Mouse (Mus musculus) megakaryocyte, embryonic 14.5 days (primary cell): ENCODE data around the gene Helz. TPM values are rescaled to one million over a fixed set of nuclear protein-coding genes. Genes with fewer than 3 reads are reported as not detected.
A peak's percentile ranks its signal among the peaks of the same experiment; 100 is the strongest.

Experiments used
- H3K27me3 ChIP-seq: replicated peaks from 2 replicates; pipeline ENCODE3; 2012; ENCODE audit warnings: inconsistent platforms
- H3K36me3 ChIP-seq: replicated peaks from 2 replicates; pipeline ENCODE3; 2012; ENCODE audit warnings: low read length, inconsistent platforms, mixed read lengths
- H3K4me1 ChIP-seq: 2 replicates; pipeline ENCODE4 v1.6.1; 2012; ENCODE audit warnings: inconsistent platforms
- H3K4me3 ChIP-seq: replicated peaks from 2 replicates; pipeline ENCODE3; 2012; ENCODE audit warnings: moderate library complexity, mild to moderate bottlenecking, inconsistent platforms
- H3K9me3 ChIP-seq: 2 replicates; pipeline ENCODE4 v1.6.1; 2012; ENCODE audit warnings: inconsistent platforms
- FLI1 ChIP-seq: IDR thresholded peaks from 2 replicates; pipeline ENCODE4 v1.6.1; 2012; ENCODE audit warnings: low read length, inconsistent platforms, mixed read lengths
- GATA1 ChIP-seq: IDR thresholded peaks from 3 replicates; pipeline ENCODE4 v1.6.1; 2012; ENCODE audit warnings: mixed read lengths, low read length, inconsistent platforms, borderline replicate concordance
- polyA plus RNA-seq: library from polyadenylated mRNA; stranded (reverse); fragments of >175 nt; gene quantifications from 2 replicates; pipeline ENCODE4 v1.2.3, GENCODE M21; 2012; ENCODE audit warnings: low replicate concordance; ENCODE audit not compliant: insufficient read depth

Gene Helz
- polyA plus RNA-seq, 1 experiment, result 99.4 TPM

GRCm38 (mm10) chr11:107518645-107519429 is 28.9 kb upstream of the Helz start:
- Histone ChIP-seq H3K4me3 (no peak overlapping the region), H3K4me1 (peaks cover 12% of the 10 kb centered on the region), H3K9me3 (no peaks in the 10 kb centered on the region), H3K36me3 (no peaks in the 10 kb centered on the region), H3K27me3 (peaks cover 7% of the 10 kb centered on the region)
- TF ChIP-seq GATA1 (no peak), FLI1 (no peak)

- peaks cover 30% of the 10 kb centered on the region for H3K4me1 ChIP-seq
- H3K27me3 ChIP-seq, result no peaks in the 10 kb centered on the region
- no peak overlapping the region for H3K4me3 ChIP-seq
- TF ChIP-seq GATA1 (no peak), FLI1 (no peak)
- H3K36me3 ChIP-seq, result no peaks in the 10 kb centered on the region
- no peaks in the 10 kb centered on the region for H3K9me3 ChIP-seq
Measured at GRCm38 (mm10) chr11:107521153-107521552, 26.6 kb upstream of the Helz start.

GRCm38 (mm10) chr11:107524966-107525365 is 22.8 kb upstream of the Helz start:
- Histone ChIP-seq H3K4me1 (peaks cover 54% of the 10 kb centered on the region), H3K9me3 (no peaks in the 10 kb centered on the region), H3K4me3 (no peak overlapping the region), H3K36me3 (peaks cover 5% of the 10 kb centered on the region), H3K27me3 (no peaks in the 10 kb centered on the region)
- TF ChIP-seq GATA1 (no peak), FLI1 (no peak)

GRCm38 (mm10) chr11:107527632-107528031 is 20.1 kb upstream of the Helz start:
- TF ChIP-seq GATA1 (no peak), FLI1 (no peak)
- Histone ChIP-seq H3K36me3 (peaks cover 5% of the 10 kb centered on the region), H3K27me3 (no peaks in the 10 kb centered on the region), H3K9me3 (no peaks in the 10 kb centered on the region), H3K4me3 (no peak overlapping the region), H3K4me1 (peaks cover 72% of the 10 kb centered on the region)

- no peaks in the 10 kb centered on the region for H3K9me3 ChIP-seq
- H3K4me1 ChIP-seq, result peaks cover 68% of the 10 kb centered on the region
- H3K36me3 ChIP-seq, result peaks cover 5% of the 10 kb centered on the region
- no peaks in the 10 kb centered on the region for H3K27me3 ChIP-seq
- TF ChIP-seq GATA1 (peak; percentile 55; the same call in 1 of the 3 replicates), FLI1 (peak; percentile 93)
- peak overlapping the region; percentile 88 for H3K4me3 ChIP-seq
Measured at GRCm38 (mm10) chr11:107529320-107529719, 18.4 kb upstream of the Helz start.

GRCm38 (mm10) chr11:107531445-107531844 is 16.3 kb upstream of the Helz start:
- Histone ChIP-seq H3K36me3 (peaks cover 5% of the 10 kb centered on the region), H3K9me3 (no peaks in the 10 kb centered on the region), H3K4me3 (no peak overlapping the region), H3K27me3 (no peaks in the 10 kb centered on the region), H3K4me1 (peaks cover 61% of the 10 kb centered on the region)
- TF ChIP-seq FLI1, result no peak

GRCm38 (mm10) chr11:107532271-107532670 is 15.5 kb upstream of the Helz start:
- Histone ChIP-seq H3K4me1 (peaks cover 58% of the 10 kb centered on the region), H3K27me3 (no peaks in the 10 kb centered on the region), H3K9me3 (no peaks in the 10 kb centered on the region), H3K4me3 (no peak overlapping the region), H3K36me3 (peaks cover 5% of the 10 kb centered on the region)
- TF ChIP-seq GATA1, result no peak
- no peak for TF ChIP-seq FLI1

- TF ChIP-seq FLI1 (no peak), GATA1 (no peak)
Measured at GRCm38 (mm10) chr11:107538994-107539393, 8.7 kb upstream of the Helz start.

GRCm38 (mm10) chr11:107540339-107540738 is 7.4 kb upstream of the Helz start:
- no peak overlapping the region for H3K4me3 ChIP-seq
- no peaks in the 10 kb centered on the region for H3K27me3 ChIP-seq
- H3K9me3 ChIP-seq, result peaks cover 3% of the 10 kb centered on the region; the same call in 1 of the 2 replicates
- H3K4me1 ChIP-seq, result peaks cover 34% of the 10 kb centered on the region
- no peaks in the 10 kb centered on the region for H3K36me3 ChIP-seq
- no peak for TF ChIP-seq GATA1
- no peak for TF ChIP-seq FLI1

More at GRCm38 (mm10) chr11:107538994-107539393, 8.7 kb upstream of the Helz start:
- peaks cover 3% of the 10 kb centered on the region; the same call in 1 of the 2 replicates for H3K9me3 ChIP-seq
- H3K4me1 ChIP-seq, result peaks cover 28% of the 10 kb centered on the region
- no peaks in the 10 kb centered on the region for H3K36me3 ChIP-seq
- H3K27me3 ChIP-seq, result no peaks in the 10 kb centered on the region
- H3K4me3 ChIP-seq, result no peak overlapping the region

- H3K36me3 ChIP-seq, result peaks cover 12% of the 10 kb centered on the region
- H3K9me3 ChIP-seq, result peaks cover 3% of the 10 kb centered on the region; the same call in 1 of the 2 replicates
- H3K4me1 ChIP-seq, result peaks cover 50% of the 10 kb centered on the region
- H3K4me3 ChIP-seq, result no peak overlapping the region
- peaks cover 2% of the 10 kb centered on the region for H3K27me3 ChIP-seq
- TF ChIP-seq GATA1 (no peak), FLI1 (no peak)
Measured at GRCm38 (mm10) chr11:107545747-107546476, 1.8 kb upstream of the Helz start.
